Mouse (Mus musculus) monocyte, adult 2 months (primary cell): ENCODE data around the gene Tango2.

ENCODE experiments used
- DNase-seq, 2 experiments: peaks; one replicate each; pipeline ENCODE4 v3.0.0; 2022; ENCODE audit warnings: low spot score in 2 of 2, low read depth in 1 of 2

Tango2 gene

DNA sequence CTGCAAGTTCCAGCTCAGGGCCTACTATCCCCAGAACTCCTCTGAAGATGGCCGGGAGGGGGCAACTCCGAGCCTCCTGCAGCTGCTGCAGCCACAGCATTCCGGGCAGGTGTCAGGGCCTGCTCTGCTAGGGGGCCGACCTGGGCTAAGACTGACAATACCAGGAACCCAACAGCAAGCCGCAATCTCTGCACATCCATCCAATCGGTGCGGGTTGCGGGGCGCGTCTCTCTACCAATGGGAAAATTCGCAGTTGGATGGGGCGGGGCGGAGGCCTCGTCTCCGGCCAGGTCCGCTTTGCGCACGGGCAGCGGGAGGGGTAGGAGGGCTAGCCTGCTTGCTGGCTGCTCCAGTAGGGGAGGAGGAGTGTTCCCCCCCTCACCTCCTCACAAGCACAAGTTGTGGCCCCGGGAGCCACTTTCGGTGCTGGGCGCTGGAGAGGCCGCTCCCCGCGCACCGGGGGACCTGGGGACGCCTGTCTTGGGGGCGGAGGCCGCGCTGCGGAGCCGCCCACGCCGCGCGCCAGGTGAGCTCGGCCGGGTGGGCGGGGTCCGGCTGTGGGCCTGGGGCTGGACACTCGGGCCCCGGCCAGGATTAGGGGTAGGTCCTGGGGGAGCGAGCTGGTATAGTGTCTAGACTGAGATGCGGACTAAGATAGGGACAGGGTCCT, at the start of gene Tango2, which contains the start of gene Arvcf:
TSS of gene Tango2 (minus strand) at position 173 of the 670 bp plus-strand sequence.
TSS of gene Arvcf (plus strand) at position 252 of the 670 bp plus-strand sequence.
- peak; percentile 32 to 38 for DNase-seq

DNA sequence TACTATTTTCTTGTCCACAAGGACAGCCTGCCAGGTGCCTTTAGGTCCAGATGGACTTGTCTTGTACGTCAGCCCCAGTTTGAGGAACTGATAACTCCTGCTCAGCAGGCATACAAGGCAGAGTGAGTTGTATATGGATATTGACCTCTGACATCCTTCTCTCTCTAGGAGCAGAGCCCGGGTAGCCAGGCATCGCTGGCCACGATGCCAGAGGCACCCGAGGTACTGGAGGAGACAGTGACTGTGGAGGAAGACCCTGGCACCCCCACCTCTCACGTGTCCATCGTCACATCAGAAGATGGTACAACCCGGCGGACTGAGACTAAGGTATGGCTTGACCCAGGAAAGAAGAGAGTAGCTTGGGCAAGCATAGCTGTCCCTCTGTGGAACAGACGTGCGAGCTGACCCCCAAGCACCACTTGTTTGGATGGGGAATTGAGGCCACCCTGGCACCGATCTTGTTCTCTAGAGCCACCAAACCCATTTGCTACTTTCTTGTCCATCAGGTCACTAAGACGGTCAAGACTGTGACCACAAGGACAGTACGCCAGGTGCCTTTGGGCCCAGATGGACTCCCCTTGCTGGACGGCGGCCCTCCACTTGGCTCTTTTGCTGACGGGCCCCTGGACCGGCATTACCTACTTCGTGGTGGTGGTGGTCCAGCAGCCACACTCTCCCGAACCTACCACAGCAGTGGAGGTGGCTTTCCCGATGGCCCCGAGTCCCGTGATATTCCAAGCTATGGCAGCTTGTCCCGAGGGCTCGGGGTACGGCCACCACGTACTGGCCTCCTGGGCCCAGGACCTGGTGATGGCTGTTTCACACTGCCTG, 49.1 kb upstream of the Tango2 start:
- no peak for DNase-seq

DNA sequence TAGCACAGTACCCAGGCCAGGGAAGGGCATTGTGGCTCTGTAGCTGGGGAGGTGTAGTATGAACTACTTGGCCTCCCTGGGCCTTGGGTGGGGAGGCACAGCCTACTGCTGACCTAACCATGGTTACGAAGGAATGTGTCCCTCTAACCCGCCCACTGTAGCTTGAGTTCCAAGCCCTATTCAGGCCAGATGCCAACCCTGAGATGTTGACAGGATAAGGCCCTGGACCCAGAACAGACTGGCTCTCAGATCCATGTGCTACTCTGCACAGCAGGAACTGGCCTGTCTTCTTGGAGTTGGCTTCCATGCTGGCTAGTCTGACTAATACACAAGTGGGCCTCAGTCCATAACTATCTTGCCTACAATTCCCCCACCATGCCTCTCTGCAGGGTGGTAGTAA, 48.3 kb upstream of the Tango2 start:
- no peak for DNase-seq

DNA sequence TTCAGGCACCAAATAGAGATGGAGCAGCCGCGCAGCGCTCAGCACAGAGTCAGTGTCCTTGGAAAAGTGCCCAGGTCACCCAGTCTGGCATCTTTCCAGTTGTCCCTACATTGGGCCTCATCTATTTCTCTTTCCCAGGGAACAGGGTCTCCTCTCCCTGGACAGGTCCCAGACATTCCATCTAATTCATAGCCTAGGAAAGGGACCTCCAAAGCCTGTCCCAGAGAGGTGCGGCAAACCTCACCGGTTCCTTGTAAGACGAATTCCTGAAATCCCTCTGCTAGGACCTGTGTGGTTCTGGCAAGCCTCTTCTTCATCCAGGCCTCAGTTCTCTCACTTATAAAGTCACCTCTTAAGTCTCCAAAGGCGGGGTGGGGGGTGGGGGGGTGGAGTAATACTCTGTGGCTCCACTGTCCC, 47.7 kb upstream of the Tango2 start:
- no peak for DNase-seq

DNA sequence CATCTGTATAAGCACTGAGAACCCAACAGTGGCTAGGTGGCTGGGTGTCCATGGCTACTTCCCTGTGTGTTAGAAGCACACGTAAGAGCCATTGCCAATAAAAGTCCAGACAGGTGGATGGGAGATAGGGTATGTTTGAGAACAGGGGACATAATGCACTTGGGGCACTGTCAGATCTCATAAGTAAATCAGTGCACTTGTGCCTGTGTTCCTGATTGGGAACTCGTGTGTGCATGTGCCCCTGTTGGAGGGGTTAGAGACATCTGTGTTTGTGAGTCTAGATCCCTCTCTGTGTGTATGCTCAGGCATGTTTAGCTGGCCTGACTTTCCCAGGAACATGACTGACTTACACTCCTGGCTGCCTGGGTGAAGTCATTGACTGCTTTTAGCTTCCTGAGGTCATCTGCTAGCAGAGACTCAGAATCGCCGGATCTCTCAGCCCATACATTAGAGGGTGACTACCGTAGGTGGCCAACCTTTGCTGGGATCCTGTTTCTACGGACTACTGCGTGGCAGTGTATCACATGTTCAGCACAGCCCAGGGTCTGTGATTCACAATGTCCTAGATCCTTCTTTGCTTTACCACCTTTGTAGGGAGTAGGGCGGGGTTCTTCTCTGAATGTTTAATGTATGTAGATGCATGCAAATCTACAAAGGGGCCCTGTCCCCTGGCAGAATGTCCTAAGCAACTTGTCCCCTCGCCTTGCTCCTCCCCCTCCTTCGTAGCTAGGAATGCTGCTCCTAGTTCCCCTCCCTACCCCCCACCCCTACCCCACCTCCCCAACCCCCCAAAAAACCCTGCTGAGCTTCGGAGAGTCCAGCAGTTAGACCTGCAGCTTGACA, 47.1 kb upstream of the Tango2 start:
- DNase-seq, result no peak

DNA sequence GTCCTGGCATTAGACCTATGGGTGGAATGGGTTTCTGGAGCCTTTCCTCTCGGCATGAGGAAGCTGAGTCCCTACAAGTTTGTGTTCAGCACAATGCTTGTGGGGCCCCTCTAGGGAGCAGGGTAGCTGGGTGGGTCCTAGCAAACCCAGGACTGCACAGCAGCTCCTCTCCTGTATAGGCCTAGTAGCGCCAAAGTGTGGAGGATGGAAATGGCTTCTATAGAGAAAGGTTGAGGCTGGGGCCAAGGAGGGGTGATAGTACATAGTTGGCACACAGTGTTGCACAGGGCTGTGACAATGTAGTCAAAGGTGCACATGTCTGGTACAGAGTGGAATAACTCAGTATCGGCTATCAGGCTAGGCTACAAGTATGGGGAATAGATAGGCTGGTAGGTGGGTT, 46.2 kb upstream of the Tango2 start:
- no peak for DNase-seq

DNA sequence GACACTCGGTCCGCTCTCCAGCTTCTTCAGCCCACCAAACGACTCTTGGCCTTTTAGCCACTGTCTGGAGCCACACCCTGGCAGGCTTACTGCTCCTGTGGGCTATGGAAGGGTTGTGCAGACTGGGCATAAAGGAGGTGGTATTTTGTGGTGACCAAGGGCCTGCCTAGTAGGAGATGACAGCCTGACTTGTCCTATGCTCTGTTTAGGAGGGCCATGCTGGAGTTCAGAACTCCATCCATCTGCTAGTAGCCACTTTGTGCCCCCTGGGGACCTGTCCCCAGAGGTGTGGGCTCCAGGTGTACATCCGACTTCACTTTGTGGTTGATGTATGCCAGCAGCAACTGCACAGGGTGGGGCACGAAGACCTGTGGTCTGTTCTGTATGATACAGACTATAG, 45.7 kb upstream of the Tango2 start:
- DNase-seq, result no peak

DNA sequence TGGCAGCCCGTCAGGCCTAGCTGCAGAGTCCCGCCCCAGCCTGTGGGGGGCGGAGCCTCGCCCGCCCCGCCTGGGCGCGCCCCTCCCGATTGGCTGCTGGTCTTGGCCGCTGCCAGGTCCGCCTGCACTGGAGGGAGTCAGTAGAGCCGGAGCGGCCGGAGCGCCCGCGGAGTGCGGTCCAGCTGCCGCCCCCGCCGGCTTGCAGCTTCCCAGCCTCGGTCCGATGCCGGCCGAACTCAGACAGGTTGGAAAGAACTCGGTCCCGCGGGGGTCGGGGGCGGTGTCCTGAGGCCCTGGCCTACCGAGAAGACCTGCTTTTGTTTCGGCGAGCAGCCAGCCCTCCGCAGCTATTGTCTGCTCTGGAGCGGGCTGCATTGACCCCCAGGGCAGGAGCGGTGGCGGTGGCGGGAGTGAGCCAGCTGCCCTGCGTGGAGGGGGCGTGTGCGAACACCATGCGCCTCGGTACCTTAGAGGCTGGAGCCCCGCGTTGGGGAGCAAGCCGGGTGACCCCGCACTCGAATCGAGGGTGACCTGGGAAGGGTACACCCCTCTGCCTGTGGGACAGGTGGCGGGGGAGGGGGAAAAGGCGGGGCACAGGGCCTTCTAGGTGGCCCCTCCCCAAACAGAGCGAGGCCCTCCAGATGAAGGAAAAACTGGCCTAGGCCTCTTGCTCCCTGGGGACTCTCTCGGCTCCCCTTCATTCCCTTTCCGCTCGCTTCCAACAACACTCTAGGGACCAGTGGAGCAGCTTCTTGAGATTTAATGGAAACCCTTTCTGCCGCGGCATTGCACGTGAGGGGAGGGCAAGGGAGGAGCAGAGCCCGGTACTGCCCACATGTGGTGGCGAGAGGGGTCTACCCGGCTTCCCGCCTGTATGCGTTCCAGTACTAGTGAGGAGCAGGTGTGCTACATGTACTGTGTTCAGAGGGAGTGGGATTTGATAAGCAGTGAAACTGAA, 44.8 kb upstream of the Tango2 start:
- peak; percentile 43 to 55 for DNase-seq

DNA sequence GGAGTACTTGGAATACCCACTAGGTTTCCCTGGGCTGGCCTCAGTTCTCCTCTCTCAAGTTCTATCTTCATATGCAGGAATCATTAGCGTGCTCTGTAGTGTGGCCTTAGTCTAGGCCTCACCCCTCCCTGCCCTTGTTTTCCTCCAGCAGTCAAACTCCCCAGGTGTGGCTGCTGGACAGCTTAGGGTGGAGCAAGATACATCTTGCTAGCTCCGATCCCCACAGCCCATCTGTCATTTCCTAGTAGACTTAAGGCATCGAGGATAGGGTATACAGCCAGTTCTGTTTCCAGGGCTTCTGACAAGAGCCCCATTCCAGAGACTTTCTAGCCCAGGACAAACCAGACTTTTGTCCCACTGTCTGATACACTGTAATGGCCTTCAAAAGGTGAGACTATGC, 43.8 kb upstream of the Tango2 start:
- DNase-seq, result no peak

DNA sequence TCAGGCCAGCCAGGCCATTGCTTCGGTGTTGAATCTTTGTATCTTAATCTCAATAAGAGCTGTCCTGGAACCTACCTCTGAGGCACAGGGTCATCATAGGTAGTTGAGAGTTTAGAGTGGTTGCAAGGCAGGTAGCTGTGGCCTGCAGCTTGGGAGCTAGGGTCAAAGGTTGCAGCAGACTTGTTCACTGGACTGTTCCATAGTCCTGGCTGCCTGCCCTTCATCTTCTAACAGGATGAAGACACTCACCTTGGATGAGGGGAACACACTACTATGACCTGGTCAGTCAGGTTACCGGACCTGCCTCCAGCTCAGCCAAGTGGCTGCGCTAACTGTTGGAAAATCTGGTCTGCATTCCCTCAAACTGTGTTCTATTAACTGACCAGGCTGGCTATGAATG, 43.2 kb upstream of the Tango2 start:
- no peak for DNase-seq

DNA sequence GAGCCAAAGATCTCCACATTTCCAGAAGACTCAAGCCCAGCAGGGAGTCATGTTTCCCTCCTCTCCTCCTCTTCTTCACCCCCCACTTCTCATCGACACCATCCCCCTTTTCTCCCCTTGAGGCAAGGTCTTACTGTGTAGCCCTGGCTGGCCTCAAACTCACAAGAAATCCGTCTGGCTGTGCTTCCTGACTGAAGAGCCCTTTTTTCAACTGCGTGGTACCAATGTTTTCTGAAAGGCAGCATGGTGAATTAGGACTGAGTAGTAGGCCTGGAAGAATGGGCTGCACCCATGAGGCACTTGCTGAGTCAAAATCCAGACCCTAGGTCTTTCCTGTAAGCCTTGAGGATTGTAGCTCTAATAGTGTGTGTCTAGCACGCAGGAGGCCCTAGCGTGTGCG, 42.5 kb upstream of the Tango2 start:
- DNase-seq, result no peak

DNA sequence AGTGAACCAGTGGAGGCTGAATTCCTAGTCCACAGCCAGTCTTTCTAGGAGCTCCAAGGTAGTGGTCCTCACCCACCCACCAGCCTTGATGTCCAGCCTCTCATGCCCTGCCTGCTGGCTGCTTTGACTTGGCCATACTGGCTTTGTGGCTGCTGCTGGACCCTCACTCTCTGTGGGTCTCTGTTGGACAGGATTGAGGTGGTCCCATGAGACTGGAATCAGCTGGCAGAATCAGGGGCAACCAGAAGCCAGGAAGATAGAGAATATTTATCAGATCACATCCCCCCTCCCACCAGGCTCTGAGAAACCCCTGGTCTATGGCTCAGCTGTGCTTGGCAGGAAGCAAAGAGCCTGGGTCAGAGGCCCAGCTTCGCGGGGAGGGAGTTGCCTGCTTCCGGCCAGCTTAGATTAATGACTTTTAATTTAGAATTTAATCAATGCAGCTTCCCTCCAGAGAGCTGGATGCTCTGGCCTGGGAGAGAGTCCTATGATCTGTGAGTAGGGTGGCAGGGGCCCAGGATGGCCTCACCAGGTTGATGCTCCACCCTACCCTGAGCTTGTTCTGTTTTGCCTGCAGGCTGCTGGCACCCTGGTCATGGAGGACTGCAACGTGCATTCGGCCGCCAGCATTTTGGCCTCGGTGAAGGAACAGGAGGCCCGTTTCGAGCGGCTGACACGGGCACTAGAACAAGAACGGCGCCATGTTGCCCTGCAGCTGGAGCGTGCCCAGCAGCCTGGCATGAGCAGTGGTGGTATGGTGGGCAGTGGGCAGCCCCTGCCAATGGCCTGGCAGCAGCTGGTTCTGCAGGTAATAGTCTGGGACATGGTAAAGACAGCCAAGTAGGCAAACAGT, 40.9 kb upstream of the Tango2 start:
- no peak for DNase-seq

DNA sequence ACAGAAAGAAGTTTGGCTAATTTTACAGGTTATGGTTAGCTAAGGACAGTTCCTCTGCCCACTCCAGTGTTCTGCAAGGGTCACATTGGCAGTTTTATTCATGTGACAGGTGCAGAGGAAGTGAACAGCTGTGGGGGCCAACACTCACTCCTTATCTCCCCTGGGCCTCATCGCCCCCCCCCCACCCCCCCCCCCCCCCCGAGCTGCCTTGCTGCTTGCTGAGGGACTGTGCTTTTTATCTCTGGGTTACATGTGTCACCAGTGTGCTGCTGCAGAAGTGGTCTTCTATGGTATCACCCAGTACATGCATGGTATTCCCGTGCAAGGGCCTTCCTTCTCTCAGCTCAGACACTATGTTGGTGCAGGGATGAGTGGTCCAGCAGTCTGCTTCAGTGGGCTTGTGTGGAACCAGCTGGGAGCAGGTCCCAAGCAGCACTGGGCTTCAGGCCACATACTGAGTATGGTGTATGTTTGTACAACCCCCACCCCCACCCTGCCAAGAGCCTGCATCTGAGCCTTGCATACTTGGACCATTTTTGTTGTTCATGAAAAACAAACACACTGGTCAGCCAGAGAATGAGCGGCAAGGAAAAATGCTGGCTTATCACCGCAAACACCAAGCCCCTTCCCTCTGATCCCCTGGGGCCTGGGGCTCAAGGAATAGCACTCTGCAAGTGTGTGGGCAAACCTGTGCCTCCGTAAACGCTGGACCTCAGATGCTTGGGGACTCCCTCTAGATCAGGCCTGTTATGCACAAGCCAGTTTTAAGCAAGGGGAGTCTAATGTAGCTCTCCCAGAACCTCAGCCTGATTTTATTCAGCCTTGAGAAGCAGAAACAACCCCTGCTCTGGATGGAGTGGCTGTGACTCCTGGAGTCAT, 40.0 kb upstream of the Tango2 start:
- no peak for DNase-seq

DNA sequence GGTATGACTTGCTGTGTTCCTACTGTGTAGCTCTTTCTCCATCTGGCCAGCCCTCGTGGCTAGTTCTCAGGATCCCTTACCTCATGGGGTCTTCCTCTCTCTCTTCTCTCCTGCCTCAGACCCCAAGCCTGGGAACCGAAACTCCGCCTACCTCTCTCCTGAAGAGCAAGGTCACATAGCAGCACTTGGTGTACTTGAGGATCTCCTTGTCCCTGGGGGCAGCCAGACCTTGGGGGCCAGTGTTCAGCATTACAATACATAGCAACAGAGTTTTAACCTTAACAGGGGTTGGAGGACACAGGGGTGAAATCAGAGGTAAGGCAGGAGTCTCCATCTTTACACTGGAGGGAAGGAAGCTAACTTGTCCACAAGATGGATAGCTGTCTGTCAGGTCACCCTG, 39.1 kb upstream of the Tango2 start:
- DNase-seq, result no peak

DNA sequence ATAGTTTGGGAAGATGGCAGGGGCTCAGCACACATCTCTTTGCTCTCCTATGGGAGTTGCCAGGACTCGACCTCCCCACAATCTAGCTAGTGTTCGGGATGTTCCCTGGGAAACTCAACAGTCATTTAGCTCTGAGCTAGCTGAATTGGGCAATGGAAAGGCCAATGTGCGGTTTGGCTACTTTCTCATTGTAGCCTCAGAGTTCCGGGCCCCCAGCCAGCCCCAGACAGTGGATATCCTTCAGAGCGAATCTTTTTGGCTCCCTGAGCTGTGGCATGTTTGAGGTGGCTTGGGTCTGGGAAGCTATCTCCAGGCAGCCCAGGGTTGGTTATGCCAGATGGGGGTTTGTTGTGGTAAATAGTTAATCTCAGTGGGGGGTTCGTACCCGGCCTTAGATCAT, 38.5 kb upstream of the Tango2 start:
- no peak for DNase-seq

DNA sequence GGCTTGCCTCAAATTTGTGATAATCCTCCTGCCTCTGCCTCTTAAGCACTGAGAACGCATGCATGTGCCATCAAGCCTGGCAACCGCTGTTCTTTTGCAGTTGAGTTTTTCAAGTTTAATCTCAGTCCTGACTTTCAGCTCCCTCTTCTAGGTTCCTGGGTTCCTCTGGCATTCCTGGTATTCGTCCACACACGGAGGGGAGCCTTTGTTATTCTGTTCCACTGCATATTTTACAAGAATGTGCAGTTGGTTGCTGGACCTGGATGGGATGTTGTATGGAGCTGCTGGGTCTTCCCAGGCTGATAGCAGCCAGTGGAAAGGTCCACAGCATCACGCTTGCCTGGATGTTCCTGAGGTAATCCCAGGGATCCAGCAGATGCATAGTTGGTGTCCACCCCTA, 37.5 kb upstream of the Tango2 start:
- no peak for DNase-seq

DNA sequence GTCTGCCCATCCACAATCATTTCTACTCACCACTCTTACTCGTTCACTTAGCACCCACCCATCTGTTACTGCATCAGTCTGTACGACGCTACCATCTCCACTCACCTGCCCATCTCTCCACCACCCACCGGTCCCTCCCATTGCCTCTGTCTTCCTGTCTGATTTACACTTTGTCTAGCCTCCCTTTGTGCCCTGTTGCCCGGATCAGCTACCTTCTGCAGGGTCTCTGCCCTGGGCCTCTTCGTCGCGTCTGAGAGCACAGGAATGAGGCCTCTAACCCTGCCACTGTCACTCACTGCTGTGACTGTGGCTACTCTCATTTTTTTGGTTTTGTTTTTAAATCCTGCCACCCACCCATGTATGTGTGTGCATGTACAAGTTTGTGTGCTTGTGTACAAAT, 36.8 kb upstream of the Tango2 start:
- DNase-seq, result no peak

DNA sequence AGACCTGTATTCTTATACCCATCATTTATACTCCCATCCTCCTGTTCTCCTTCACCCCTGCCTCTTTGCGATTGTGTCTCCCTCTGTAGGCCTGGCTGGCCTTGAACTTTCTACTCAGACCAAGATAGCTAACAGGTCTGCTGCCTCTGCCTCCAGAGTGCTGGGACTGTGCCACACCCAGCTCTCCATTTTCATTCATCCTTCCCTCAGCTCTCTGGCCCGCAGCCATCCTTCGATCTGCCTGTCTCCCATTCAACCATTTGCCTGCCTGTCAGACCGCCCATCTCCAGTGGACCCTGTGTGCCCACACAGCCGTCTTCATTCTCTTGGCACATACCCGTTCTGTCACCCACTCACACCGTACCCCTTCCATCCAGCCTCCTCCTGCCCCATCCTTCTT, 36.3 kb upstream of the Tango2 start:
- DNase-seq, result no peak

DNA sequence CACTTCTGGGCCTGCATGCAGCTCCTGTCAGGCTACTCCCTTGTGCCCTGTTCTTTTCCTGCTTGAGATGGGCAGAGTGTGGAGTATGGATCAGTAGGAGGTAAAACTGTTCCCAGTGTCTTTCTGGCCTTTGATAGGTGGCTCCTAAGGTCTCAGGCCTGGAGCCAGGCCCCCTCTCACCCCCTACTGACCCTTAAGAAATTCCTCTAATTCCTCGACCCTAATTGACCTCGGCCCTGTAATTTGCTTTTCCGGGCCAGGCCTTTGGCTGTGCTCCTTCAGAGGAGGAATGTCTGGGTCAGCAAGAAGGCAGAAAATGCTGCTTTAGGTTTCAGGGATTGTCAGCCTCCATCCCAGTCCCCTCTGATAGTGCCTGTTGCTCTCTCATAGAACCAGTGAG, 35.9 kb upstream of the Tango2 start:
- DNase-seq, result no peak
